ENCODE assay signal across 9 mouse cellular contexts in the genomic region with DNA sequence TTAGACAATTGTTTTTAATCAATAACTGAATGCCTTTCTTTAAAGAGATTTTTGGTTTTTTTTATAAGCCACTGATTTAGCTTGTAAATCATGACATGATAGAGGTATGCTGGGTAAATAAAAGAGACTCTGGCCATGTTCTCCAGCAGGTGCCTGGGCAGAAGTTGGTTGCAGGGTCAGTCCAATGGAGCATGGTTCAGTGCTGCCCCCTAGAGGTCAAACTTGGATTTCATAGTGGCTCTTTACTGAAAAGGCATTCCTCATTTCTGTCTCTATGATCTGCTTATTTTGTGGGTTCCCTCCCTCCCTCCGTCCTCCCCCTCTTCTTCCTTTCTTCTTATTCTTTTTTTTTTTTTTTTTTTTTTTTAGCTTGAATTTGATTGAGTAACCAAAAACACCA. TPM values are rescaled to one million over a fixed set of nuclear protein-coding genes. Genes with fewer than 3 reads are reported as not detected.
DNase-seq lines count a peak whose midpoint lies in the region; ATAC-seq and TF ChIP-seq lines count a peak whose summit lies in the region.
"Had no signal": no experiment of that assay in that cellular context is flagged by ENCODE, and none has a peak within 500 bp of the region (broad histone marks: within the 10 kb centered on the region; RNA-seq: fewer than 3 reads in every experiment).

No protein-coding gene starts in this region.

- H3K9ac ChIP-seq in liver, embryonic 14.5 days (replicated peaks): no peak overlapping the region
- H3K9ac ChIP-seq: heart, embryonic 15.5 days had no signal

- peak; percentile 72 for TF ChIP-seq CTCF in G1E (IDR thresholded peaks at IDR 0.05; ENCODE audit: low read depth, low read length)
- peak; percentile 93 for TF ChIP-seq CTCF in gastrocnemius, adult 2 months (IDR thresholded peaks at IDR 0.05)
- peak; percentile 94 for TF ChIP-seq CTCF in liver, embryonic 14.5 days (IDR thresholded peaks at IDR 0.05; ENCODE audit: low read depth)

- H3K27ac ChIP-seq in gastrocnemius, adult 2 months: no peak overlapping the region
- no peak overlapping the region for H3K27ac ChIP-seq in liver, embryonic 14.5 days
- H3K27ac ChIP-seq: heart, embryonic 15.5 days had no signal

- intact Hi-C loops in gastrocnemius, adult 2 months (cut with DNase I): loop anchor here (1.0 to 5.0 kb wide), 2 partner anchors 65 to 214 kb away; no protein-coding TSS in a partner anchor

- 13% methylated on average over 1 of the region's 1 CpGs for WGBS in liver, embryonic 14.5 days (ENCODE audit: insufficient replicate concordance)

- H3K36me3 ChIP-seq in G1E (replicated peaks): peaks cover 78% of the 10 kb centered on the region
- H3K36me3 ChIP-seq in liver, embryonic 14.5 days (replicated peaks; ENCODE audit: control insufficient read depth, insufficient read depth, low read depth): peaks cover 10% of the 10 kb centered on the region

- H3K4me3 ChIP-seq in G1E (ENCODE audit: low read depth, low read length): no peak overlapping the region
- H3K4me3 ChIP-seq in gastrocnemius, adult 2 months: no peak overlapping the region
- H3K4me3 ChIP-seq in liver, embryonic 14.5 days (ENCODE audit: insufficient read depth in 1 of 2, low read depth in 2 of 2, low read length in 2 of 2): no peak overlapping the region
- H3K4me3 ChIP-seq: heart, embryonic 15.5 days had no signal

- H3K27me3 ChIP-seq in G1E (ENCODE audit: insufficient read depth, low read length): no peaks in the 10 kb centered on the region
- H3K27me3 ChIP-seq in liver, embryonic 14.5 days (ENCODE audit: control insufficient read depth, insufficient read depth, low read length): no peaks in the 10 kb centered on the region
- H3K27me3 ChIP-seq: heart, embryonic 15.5 days had no signal

- peaks cover 62% of the 10 kb centered on the region for H3K4me1 ChIP-seq in G1E (ENCODE audit: insufficient read depth, low read depth, low read length)
- H3K4me1 ChIP-seq in liver, embryonic 14.5 days (replicated peaks; ENCODE audit: control insufficient read depth in 2 of 2, insufficient read depth in 2 of 2, low read length in 1 of 2): peaks cover 0 to 4% of the 10 kb centered on the region in 2 experiments; a peak in 1 of 4 replicates
- H3K4me1 ChIP-seq: heart, embryonic 15.5 days had no signal

- DNase-seq in A20 (ENCODE audit: low read depth, low spot score): peak; percentile 68
- DNase-seq in G1E (ENCODE audit: low spot score): peak; percentile 52
- peak; percentile 83 to 86 for DNase-seq in cerebellum, adult 18-20 months
- peak; percentile 71 for DNase-seq in gastrocnemius, adult 2 months
- DNase-seq in kidney, postnatal 10 days: peak; percentile 89
- DNase-seq in liver, embryonic 14.5 days (ENCODE audit: low read depth in 3 of 3, low spot score in 3 of 3): peak; percentile 55 to 57 (median 56)
- DNase-seq in retina, postnatal 1 day: peak; percentile 82
- DNase-seq in thymus, postnatal 36 days: peak; percentile 51 to 66

- ATAC-seq in G1E (ENCODE audit: extremely low read depth, insufficient number of reproducible peaks, low FRiP score, poor library complexity, severe bottlenecking): no peak
- no peak for ATAC-seq in liver, embryonic 14.5 days (ENCODE audit: insufficient read depth)

- peaks cover 3% of the 10 kb centered on the region; the same call in 1 of the 2 replicates for H3K9me3 ChIP-seq in G1E (replicated peaks)
- H3K9me3 ChIP-seq in liver, embryonic 14.5 days (ENCODE audit: control insufficient read depth, low read length): no peaks in the 10 kb centered on the region
- H3K9me3 ChIP-seq: heart, embryonic 15.5 days had no signal

- TF ChIP-seq EP300 in liver, embryonic 14.5 days (IDR thresholded peaks at IDR 0.05; ENCODE audit: low read depth): no peak

- no peak overlapping the region for H3K4me2 ChIP-seq in liver, embryonic 14.5 days (ENCODE audit: low read depth)
- H3K4me2 ChIP-seq: heart, embryonic 15.5 days had no signal

RNA-seq across cellular contexts. Expression of a gene that starts 27.6 kb away (rescaled TPM):
- total RNA-seq in G1E (2014; fragmentation: Nextera tagmentation) (28.1 and 30.8 TPM in 2 replicates), G1E (2017) (8.5 and 9.0 TPM in 2 replicates)
- polyA plus RNA-seq in G1E (2012): 0.02 TPM in 1 of 2 replicates, not detected in the other
- under 1 TPM; 0.28 to 0.45 TPM for total RNA-seq in gastrocnemius, adult 2 months (2021)
- 0.09 and 0.11 TPM in 2 replicates for polyA plus RNA-seq in liver, embryonic 14.5 days (2012; rRNA removed)
- 0.25 and 0.27 TPM in 2 replicates for polyA plus RNA-seq in liver, embryonic 14.5 days (2014; fragmentation: Nextera tagmentation; extraction: Ambion mirVana)

RNA-seq across cellular contexts. Expression of a gene that starts 38.5 kb away (rescaled TPM):
- total RNA-seq in G1E (2014; fragmentation: Nextera tagmentation) (259 and 261 TPM in 2 replicates), G1E (2017) (46.4 and 57.0 TPM in 2 replicates)
- polyA plus RNA-seq in G1E (2012): 177 and 180 TPM in 2 replicates
- total RNA-seq in gastrocnemius, adult 2 months (2021): 100 to 1,000 TPM in 1 of 2 experiments, 10 to 100 TPM in 1; 94.6 to 110 TPM
- polyA plus RNA-seq in liver, embryonic 14.5 days (2012; rRNA removed): 5.3 and 5.4 TPM in 2 replicates
- polyA plus RNA-seq in liver, embryonic 14.5 days (2014; fragmentation: Nextera tagmentation; extraction: Ambion mirVana): 3.2 and 3.7 TPM in 2 replicates

Comparison
In these comparisons a context has a peak if more than half of its experiments do, and no peak if none do; other contexts are left out.
1. RNA of a gene that starts 27.6 kb away (total RNA-seq): 8.5 to 30.8 TPM in G1E; 0.28 to 0.45 TPM in gastrocnemius, adult 2 months; every median in the first group is over 4 times any median in the second.
2. Peak in every context shown above with its lines, with median percentiles within 50 percentile points of each other: DNase-seq and CTCF ChIP-seq.